Mouse (Mus musculus) heart, adult 2 months (tissue): Measurements from ENCODE around the gene Ccdc124. TPM values are rescaled to one million over a fixed set of nuclear protein-coding genes. Genes with fewer than 3 reads are reported as not detected.
A peak's percentile ranks its signal among the peaks of the same experiment; 100 is the strongest.

ENCODE experiments used
- DNase-seq, 2 experiments: peaks; one replicate each; pipeline ENCODE4 v3.0.0; 2021
- H3K27ac ChIP-seq: fragments of 200-600 bp; 2 replicates; pipeline ENCODE4 v1.8.1; 2022
- H3K27me3 ChIP-seq: fragments of 200-500 bp; 2 replicates; pipeline ENCODE4 v1.6.1; 2012; ENCODE audit warnings: mild to moderate bottlenecking, low read length, inconsistent platforms, mixed read lengths; ENCODE audit not compliant: control insufficient read depth, insufficient read depth
- H3K36me3 ChIP-seq: fragments of 200-500 bp; 2 replicates; pipeline ENCODE4 v1.6.1; 2012; ENCODE audit warnings: low read length, inconsistent platforms; ENCODE audit not compliant: control insufficient read depth, insufficient read depth
- H3K4me1 ChIP-seq: fragments of 200-500 bp; 2 replicates; pipeline ENCODE4 v1.6.1; 2011; ENCODE audit warnings: low read length; ENCODE audit not compliant: control insufficient read depth, insufficient read depth
- H3K4me3 ChIP-seq: fragments of 200-600 bp; 2 replicates; pipeline ENCODE4 v1.8.1; 2022
- H3K79me2 ChIP-seq: fragments of 200-500 bp; replicated peaks from 2 replicates; pipeline ENCODE4 v1.6.1; 2012; ENCODE audit warnings: mild to moderate bottlenecking, inconsistent platforms, low read length, moderate library complexity, mixed read lengths; ENCODE audit not compliant: control insufficient read depth, insufficient read depth
- H3K9ac ChIP-seq: fragments of 200-500 bp; 2 replicates; pipeline ENCODE4 v1.6.1; 2012; ENCODE audit warnings: low read depth, mild to moderate bottlenecking, control low read depth, inconsistent platforms, low read length, mixed read lengths
- CTCF ChIP-seq: fragments of 200-600 bp; IDR thresholded peaks from 2 replicates; pipeline ENCODE4 v1.8.1; 2022; ENCODE audit warnings: antibody characterized with exemption, mild to moderate bottlenecking, moderate library complexity
- EP300 ChIP-seq: fragments of 200-500 bp; IDR thresholded peaks from 2 replicates; pipeline ENCODE4 v1.6.1; 2011; ENCODE audit warnings: low read depth, low read length, control low read depth; ENCODE audit not compliant: insufficient read depth
- POLR2A ChIP-seq: fragments of 200-500 bp; IDR thresholded peaks from 2 replicates; pipeline ENCODE4 v1.6.1; 2011; ENCODE audit warnings: mild to moderate bottlenecking, low read depth, low read length, control low read depth; ENCODE audit not compliant: insufficient read depth
- WGBS: fragments of 180-500 bp; shearing (Covaris S2); methylation state at CpG from one replicate; pipeline ENCODE4 v1.1.7; 2018; 5-methylcytosine and 5-hydroxymethylcytosine counted together
- intact Hi-C: fragments of 180-260 bp; cut with DNase I; formaldehyde crosslinking; loops from one replicate; pipeline ENCODE4 v1.15.1; 2025
- polyA plus RNA-seq: library from polyadenylated mRNA; depleted of rRNA; stranded (reverse); fragments of >200 nt; gene quantifications from 2 replicates; pipeline ENCODE4 v1.2.3, GENCODE M21; 2012
- total RNA-seq, 2 experiments: library from RNA; stranded (reverse); gene quantifications; 2 replicates each; pipeline ENCODE4 v1.2.3; 2021

Ccdc124 gene
- total and polyA plus RNA-seq, 3 experiments = 40.7 to 49.1 (median 44.6) TPM

- TF ChIP-seq CTCF (peak; percentile 31), EP300 (no peak)
- DNase-seq = no peak
- WGBS = 2% methylated on average over 66 of the region's 66 CpGs
These were observed 34.9 kb downstream of the Ccdc124 start for GRCm38 (mm10) chr8:70838654-70839407.

GRCm38 (mm10) chr8:70836666-70837065 is 37.1 kb downstream of the Ccdc124 start:
- peaks cover 7% of the 10 kb centered on the region for H3K4me1 ChIP-seq
- intact Hi-C loops = no loop called here
- no peak overlapping the region for H3K27ac ChIP-seq
- no peaks in the 10 kb centered on the region for H3K27me3 ChIP-seq
- H3K36me3 ChIP-seq = no peaks in the 10 kb centered on the region
- TF ChIP-seq CTCF (no peak), EP300 (no peak), POLR2A (no peak)
- no peak overlapping the region for H3K4me3 ChIP-seq
- H3K79me2 ChIP-seq = no peaks in the 10 kb centered on the region
- DNase-seq = no peak
- 85% methylated on average over 12 of the region's 12 CpGs for WGBS
- no peak overlapping the region for H3K9ac ChIP-seq

More at GRCm38 (mm10) chr8:70838654-70839407, 34.9 kb downstream of the Ccdc124 start:
- Histone ChIP-seq H3K9ac (peak overlapping the region; percentile 82), H3K4me3 (peak overlapping the region; percentile 53), H3K4me1 (peaks cover 1% of the 10 kb centered on the region), H3K27ac (peak overlapping the region; percentile 94), H3K36me3 (no peaks in the 10 kb centered on the region), H3K79me2 (no peaks in the 10 kb centered on the region), H3K27me3 (no peaks in the 10 kb centered on the region)
- intact Hi-C loops = no loop called here

- intact Hi-C loops = no loop called here
- H3K27ac ChIP-seq = peak overlapping the region; percentile 77
- no peaks in the 10 kb centered on the region for H3K79me2 ChIP-seq
- H3K4me3 ChIP-seq = no peak overlapping the region
- 0 out of 2 replicates have a peak, but pooled peaks have one; percentile 33 for TF ChIP-seq POLR2A
- TF ChIP-seq EP300 = peak; percentile 79; the same call in 1 of the 2 replicates
- TF ChIP-seq CTCF = no peak
- WGBS = 83% methylated on average over 3 of the region's 3 CpGs
- DNase-seq = no peak
- no peaks in the 10 kb centered on the region for H3K27me3 ChIP-seq
- H3K4me1 ChIP-seq = peaks cover 5% of the 10 kb centered on the region
- H3K36me3 ChIP-seq = no peaks in the 10 kb centered on the region
- H3K9ac ChIP-seq = peak overlapping the region; percentile 24; the same call in 1 of the 2 replicates
These were observed 39.7 kb downstream of the Ccdc124 start for GRCm38 (mm10) chr8:70834071-70834470.

- WGBS = 20% methylated on average over 15 of the region's 15 CpGs
- Histone ChIP-seq H3K27me3 (no peaks in the 10 kb centered on the region), H3K9ac (peak overlapping the region; percentile 24; the same call in 1 of the 2 replicates), H3K4me1 (peaks cover 5% of the 10 kb centered on the region), H3K4me3 (no peak overlapping the region), H3K36me3 (no peaks in the 10 kb centered on the region), H3K27ac (peak overlapping the region; percentile 77), H3K79me2 (no peaks in the 10 kb centered on the region)
- DNase-seq = peak; percentile 81 to 87
- TF ChIP-seq POLR2A = peak; percentile 58; the same call in 1 of the 2 replicates
- no peak for TF ChIP-seq CTCF
- TF ChIP-seq EP300 = peak; percentile 98
- intact Hi-C loops = no loop called here
These were observed 40.2 kb downstream of the Ccdc124 start for GRCm38 (mm10) chr8:70833520-70833919.

- Histone ChIP-seq H3K27ac (peak overlapping the region; percentile 77), H3K9ac (no peak overlapping the region)
- DNase-seq = peak; percentile 58 to 65
These were observed 40.7 kb downstream of the Ccdc124 start for GRCm38 (mm10) chr8:70833018-70833482.

GRCm38 (mm10) chr8:70832371-70832770 is 41.4 kb downstream of the Ccdc124 start:
- no peak for TF ChIP-seq CTCF
- TF ChIP-seq EP300 = 0 out of 2 replicates have a peak, but pooled peaks have one; percentile 18
- no peaks in the 10 kb centered on the region for H3K27me3 ChIP-seq
- intact Hi-C loops = no loop called here
- DNase-seq = no peak
- no peaks in the 10 kb centered on the region for H3K36me3 ChIP-seq
- H3K4me1 ChIP-seq = peaks cover 5% of the 10 kb centered on the region
- no peak overlapping the region for H3K9ac ChIP-seq
- peak overlapping the region; percentile 77 for H3K27ac ChIP-seq
- no peaks in the 10 kb centered on the region for H3K79me2 ChIP-seq
- 63% methylated on average over 11 of the region's 11 CpGs for WGBS
- no peak overlapping the region for H3K4me3 ChIP-seq

More at GRCm38 (mm10) chr8:70833018-70833482, 40.7 kb downstream of the Ccdc124 start:
- 27% methylated on average over 9 of the region's 9 CpGs for WGBS
- peaks cover 5% of the 10 kb centered on the region for H3K4me1 ChIP-seq
- TF ChIP-seq EP300 (no peak), CTCF (no peak), POLR2A (no peak)
- H3K79me2 ChIP-seq = no peaks in the 10 kb centered on the region
- H3K4me3 ChIP-seq = no peak overlapping the region
- intact Hi-C loops = no loop called here
- no peaks in the 10 kb centered on the region for H3K27me3 ChIP-seq
- no peaks in the 10 kb centered on the region for H3K36me3 ChIP-seq
